Mouse (Mus musculus): ENCODE measurements around the gene Kctd15. TPM values are rescaled to one million over a fixed set of nuclear protein-coding genes. Genes with fewer than 3 reads are reported as not detected.
A peak's percentile ranks its signal among the peaks of the same experiment; 100 is the strongest.

Gene Kctd15
- polyA plus RNA-seq, 1 experiment from 2014 or later = 22.7 TPM

- DNase-seq (ENCODE audit: low spot score) (no peak), ATAC-seq (ENCODE audit: insufficient read depth, low FRiP score, low TSS enrichment) (no peak)
- Histone ChIP-seq H3K4me3 (ENCODE audit: low read depth, low read length) (no peak overlapping the region), H3K4me2 (ENCODE audit: low read depth) (no peak overlapping the region), H3K9ac (ENCODE audit: low read length) (no peak overlapping the region), H3K27me3 (ENCODE audit: control insufficient read depth, insufficient read depth, low read length) (no peaks in the 10 kb centered on the region), H3K36me3 (ENCODE audit: control insufficient read depth, insufficient read depth, low read length) (no peaks in the 10 kb centered on the region), H3K27ac (ENCODE audit: low read depth, low read length) (no peak overlapping the region), H3K9me3 (ENCODE audit: control insufficient read depth, low read length) (no peaks in the 10 kb centered on the region), H3K4me1 (ENCODE audit: control insufficient read depth, insufficient read depth, low read length) (no peaks in the 10 kb centered on the region)
- WGBS = 44% methylated on average over 2 of the region's 2 CpGs
These were observed 36.1 kb downstream of the Kctd15 start for GRCm38 (mm10) chr7:34620411-34620810.

- DNase-seq (ENCODE audit: low spot score) (no peak), ATAC-seq (ENCODE audit: insufficient read depth, low FRiP score, low TSS enrichment) (no peak)
- Histone ChIP-seq H3K27ac (ENCODE audit: low read depth, low read length) (no peak overlapping the region), H3K4me3 (ENCODE audit: low read depth, low read length) (no peak overlapping the region), H3K9ac (ENCODE audit: low read length) (no peak overlapping the region), H3K36me3 (ENCODE audit: control insufficient read depth, insufficient read depth, low read length) (no peaks in the 10 kb centered on the region), H3K9me3 (ENCODE audit: control insufficient read depth, low read length) (no peaks in the 10 kb centered on the region), H3K4me1 (ENCODE audit: control insufficient read depth, insufficient read depth, low read length) (no peaks in the 10 kb centered on the region), H3K27me3 (ENCODE audit: control insufficient read depth, insufficient read depth, low read length) (no peaks in the 10 kb centered on the region), H3K4me2 (ENCODE audit: low read depth) (no peak overlapping the region)
- 84% methylated on average over 11 of the region's 11 CpGs for WGBS
These were observed 38.2 kb downstream of the Kctd15 start for GRCm38 (mm10) chr7:34618141-34618890.

GRCm38 (mm10) chr7:34616275-34616674, 40.3 kb downstream of the Kctd15 start:
- Histone ChIP-seq H3K36me3 (ENCODE audit: control insufficient read depth, insufficient read depth, low read length) (no peaks in the 10 kb centered on the region), H3K4me1 (ENCODE audit: control insufficient read depth, insufficient read depth, low read length) (no peaks in the 10 kb centered on the region), H3K9me3 (ENCODE audit: control insufficient read depth, low read length) (no peaks in the 10 kb centered on the region), H3K27ac (ENCODE audit: low read depth, low read length) (no peak overlapping the region), H3K27me3 (ENCODE audit: control insufficient read depth, insufficient read depth, low read length) (no peaks in the 10 kb centered on the region), H3K4me3 (ENCODE audit: low read depth, low read length) (no peak overlapping the region), H3K4me2 (ENCODE audit: low read depth) (no peak overlapping the region), H3K9ac (ENCODE audit: low read length) (no peak overlapping the region)
- ATAC-seq (ENCODE audit: insufficient read depth, low FRiP score, low TSS enrichment) (no peak), DNase-seq (ENCODE audit: low spot score) (no peak)
- WGBS = 89% methylated on average over 2 of the region's 2 CpGs

GRCm38 (mm10) chr7:34610445-34610844, 46.1 kb downstream of the Kctd15 start:
- ATAC-seq (ENCODE audit: insufficient read depth, low FRiP score, low TSS enrichment) = no peak
- H3K27ac ChIP-seq (ENCODE audit: low read depth, low read length) = no peak overlapping the region

GRCm38 (mm10) chr7:34607334-34607970, 49.1 kb downstream of the Kctd15 start:
- Histone ChIP-seq H3K4me2 (ENCODE audit: low read depth) (no peak overlapping the region), H3K9ac (ENCODE audit: low read length) (no peak overlapping the region), H3K4me1 (ENCODE audit: control insufficient read depth, insufficient read depth, low read length) (0 out of 2 replicates have a peak, but pooled peaks cover 4% of the 10 kb centered on the region), H3K9me3 (ENCODE audit: control insufficient read depth, low read length) (no peaks in the 10 kb centered on the region), H3K27me3 (ENCODE audit: control insufficient read depth, insufficient read depth, low read length) (no peaks in the 10 kb centered on the region), H3K4me3 (ENCODE audit: low read depth, low read length) (no peak overlapping the region), H3K27ac (ENCODE audit: low read depth, low read length) (no peak overlapping the region), H3K36me3 (ENCODE audit: control insufficient read depth, insufficient read depth, low read length) (no peaks in the 10 kb centered on the region)
- ATAC-seq (ENCODE audit: insufficient read depth, low FRiP score, low TSS enrichment) = no peak; the same call in 1 of the 2 replicates
- WGBS = 82% methylated on average over 5 of the region's 5 CpGs
- DNase-seq (ENCODE audit: low spot score) = no peak

More at GRCm38 (mm10) chr7:34610445-34610844, 46.1 kb downstream of the Kctd15 start:
- DNase-seq (ENCODE audit: low spot score) = peak; percentile 29
- Histone ChIP-seq H3K36me3 (ENCODE audit: control insufficient read depth, insufficient read depth, low read length) (no peaks in the 10 kb centered on the region), H3K9ac (ENCODE audit: low read length) (no peak overlapping the region), H3K4me3 (ENCODE audit: low read depth, low read length) (no peak overlapping the region), H3K9me3 (ENCODE audit: control insufficient read depth, low read length) (no peaks in the 10 kb centered on the region), H3K4me1 (ENCODE audit: control insufficient read depth, insufficient read depth, low read length) (0 out of 2 replicates have a peak, but pooled peaks cover 4% of the 10 kb centered on the region), H3K4me2 (ENCODE audit: low read depth) (no peak overlapping the region), H3K27me3 (ENCODE audit: control insufficient read depth, insufficient read depth, low read length) (no peaks in the 10 kb centered on the region)
- WGBS = 44% methylated on average over 6 of the region's 6 CpGs

GRCm38 (mm10) chr7:34606729-34607128, 49.8 kb downstream of the Kctd15 start:
- H3K4me3 ChIP-seq (ENCODE audit: low read depth, low read length) = no peak overlapping the region
- 21% methylated on average over 11 of the region's 11 CpGs for WGBS

GRCm38 (mm10) chr7:34606051-34606450, 50.5 kb downstream of the Kctd15 start:
- H3K4me2 ChIP-seq (ENCODE audit: low read depth) = no peak overlapping the region

More at GRCm38 (mm10) chr7:34606729-34607128, 49.8 kb downstream of the Kctd15 start:
- ATAC-seq (ENCODE audit: insufficient read depth, low FRiP score, low TSS enrichment) = peak; percentile 53
- Histone ChIP-seq H3K9me3 (ENCODE audit: control insufficient read depth, low read length) (no peaks in the 10 kb centered on the region), H3K4me2 (ENCODE audit: low read depth) (no peak overlapping the region), H3K9ac (ENCODE audit: low read length) (no peak overlapping the region), H3K36me3 (ENCODE audit: control insufficient read depth, insufficient read depth, low read length) (no peaks in the 10 kb centered on the region), H3K27ac (ENCODE audit: low read depth, low read length) (0 out of 2 replicates have a peak overlapping the region, but pooled peaks have one; percentile 17), H3K4me1 (ENCODE audit: control insufficient read depth, insufficient read depth, low read length) (0 out of 2 replicates have a peak, but pooled peaks cover 4% of the 10 kb centered on the region), H3K27me3 (ENCODE audit: control insufficient read depth, insufficient read depth, low read length) (no peaks in the 10 kb centered on the region)
- peak; percentile 53 for DNase-seq (ENCODE audit: low spot score)

GRCm38 (mm10) chr7:34598576-34598975, 58.0 kb downstream of the Kctd15 start:
- no peak for ATAC-seq (ENCODE audit: insufficient read depth, low FRiP score, low TSS enrichment)
- Histone ChIP-seq H3K4me2 (ENCODE audit: low read depth) (no peak overlapping the region), H3K9me3 (ENCODE audit: control insufficient read depth, low read length) (no peaks in the 10 kb centered on the region), H3K9ac (ENCODE audit: low read length) (no peak overlapping the region), H3K4me3 (ENCODE audit: low read depth, low read length) (no peak overlapping the region), H3K27me3 (ENCODE audit: control insufficient read depth, insufficient read depth, low read length) (no peaks in the 10 kb centered on the region), H3K36me3 (ENCODE audit: control insufficient read depth, insufficient read depth, low read length) (no peaks in the 10 kb centered on the region), H3K4me1 (ENCODE audit: control insufficient read depth, insufficient read depth, low read length) (0 out of 2 replicates have a peak, but pooled peaks cover 3% of the 10 kb centered on the region), H3K27ac (ENCODE audit: low read depth, low read length) (no peak overlapping the region)
- no peak for DNase-seq (ENCODE audit: low spot score)
- WGBS = 62% methylated on average over 9 of the region's 9 CpGs

More at GRCm38 (mm10) chr7:34606051-34606450, 50.5 kb downstream of the Kctd15 start:
- Histone ChIP-seq H3K9me3 (ENCODE audit: control insufficient read depth, low read length) (no peaks in the 10 kb centered on the region), H3K9ac (ENCODE audit: low read length) (0 out of 2 replicates have a peak overlapping the region, but pooled peaks have one; percentile 2), H3K4me3 (ENCODE audit: low read depth, low read length) (no peak overlapping the region), H3K4me1 (ENCODE audit: control insufficient read depth, insufficient read depth, low read length) (0 out of 2 replicates have a peak, but pooled peaks cover 4% of the 10 kb centered on the region), H3K27me3 (ENCODE audit: control insufficient read depth, insufficient read depth, low read length) (no peaks in the 10 kb centered on the region), H3K27ac (ENCODE audit: low read depth, low read length) (no peak overlapping the region), H3K36me3 (ENCODE audit: control insufficient read depth, insufficient read depth, low read length) (no peaks in the 10 kb centered on the region)
- DNase-seq (ENCODE audit: low spot score) = peak; percentile 25
- ATAC-seq (ENCODE audit: insufficient read depth, low FRiP score, low TSS enrichment) = no peak
- WGBS = 33% methylated on average over 15 of the region's 15 CpGs

Measured in neural tube, embryonic 11.5 days (tissue).